Mouse (Mus musculus): Measurements from ENCODE around the gene Chadl.

DNA sequence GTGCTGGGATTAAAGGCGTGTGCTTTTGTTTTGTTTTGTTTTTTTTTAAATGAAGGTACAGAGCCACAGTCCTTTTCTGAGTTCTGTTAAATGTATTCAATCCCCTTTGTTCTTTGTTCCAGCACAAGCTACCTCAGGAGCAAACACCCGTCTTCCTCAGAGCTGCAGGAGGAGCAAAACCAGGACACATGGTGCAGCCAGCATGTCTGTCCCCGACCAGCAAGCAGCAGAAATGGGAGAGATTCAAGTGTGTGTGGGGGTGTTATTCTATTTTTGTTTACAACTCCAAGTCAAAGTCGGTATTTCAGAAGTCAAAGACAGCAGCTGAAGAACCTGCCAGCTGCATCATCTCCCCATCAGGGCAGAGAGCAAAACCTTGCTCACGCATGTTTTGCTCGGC lies 16.7 kb upstream of the Chadl start:
- TF ChIP-seq EP300 (optimal IDR thresholded peaks at IDR 0.05) (no peak), CTCF (IDR thresholded peaks at IDR 0.05; ENCODE audit: low read depth) (no peak)
